In the genomic region with DNA sequence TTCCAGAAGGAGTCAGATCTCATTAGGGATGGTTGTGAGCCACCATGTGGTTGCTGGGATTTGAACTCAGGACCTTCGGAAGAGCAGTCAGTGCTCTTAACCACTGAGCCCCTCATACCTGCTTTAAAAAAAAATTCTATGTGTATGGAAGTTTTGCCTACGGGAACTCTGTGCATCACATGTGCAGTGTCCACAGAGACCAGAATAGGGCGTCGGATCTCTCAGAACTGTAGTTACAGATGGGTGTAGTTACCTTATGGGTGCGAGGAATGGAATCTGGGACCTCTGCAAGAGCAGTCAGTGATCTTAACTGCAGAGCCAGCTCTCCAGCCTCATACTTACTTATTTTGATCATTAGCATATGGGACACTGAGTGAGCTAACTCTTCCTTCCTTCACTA, we compare ENCODE assay signal across 21 mouse cellular contexts. TPM values are rescaled to one million over a fixed set of nuclear protein-coding genes. Genes with fewer than 3 reads are reported as not detected.
A peak's percentile ranks its signal among the peaks of the same experiment; 100 is the strongest.
DNase-seq lines count a peak whose midpoint lies in the region; ATAC-seq and TF ChIP-seq lines count a peak whose summit lies in the region.
"Had no signal": no experiment of that assay in that cellular context is flagged by ENCODE, and none has a peak within 500 bp of the region (broad histone marks: within the 10 kb centered on the region; RNA-seq: fewer than 3 reads in every experiment).

No protein-coding gene starts in this region.

- DNase-seq in gastrocnemius, adult 2 months, result no peak
- no peak for DNase-seq in gastrocnemius, postnatal 14 days
- peak; percentile 61 for DNase-seq in heart, adult 11 months
- no peak for DNase-seq in heart, adult 2 months
- DNase-seq in midbrain, embryonic 11.5 days (ENCODE audit: low spot score, missing footprints), result peak; percentile 81
- DNase-seq: adrenal gland, adult 2 months; adrenal gland, adult 8-10 months; adrenal gland, postnatal 10 days; adrenal gland, postnatal 14 days; adrenal gland, postnatal 25 days; adrenal gland, postnatal 36 days; B cell, adult 2 months; cerebellum, adult 11 months; cerebellum, adult 11-12 months; cerebellum, adult 18-20 months had no signal

- TF ChIP-seq POLR2A in heart, adult 2 months (IDR thresholded peaks at IDR 0.05; ENCODE audit: insufficient read depth, low read depth, low read length), result no peak

- no peak overlapping the region for H3K4me2 ChIP-seq in midbrain, embryonic 11.5 days
- no peak overlapping the region for H3K4me2 ChIP-seq in midbrain, embryonic 15.5 days

- no peaks in the 10 kb centered on the region for H3K79me2 ChIP-seq in heart, adult 2 months (replicated peaks; ENCODE audit: control insufficient read depth, insufficient read depth, low read length)

- intact Hi-C loops in gastrocnemius, adult 2 months (cut with DNase I), result no loop called here
- intact Hi-C loops in gastrocnemius, postnatal 14 days (cut with DNase I; ENCODE audit: low total_unique reads), result no loop called here
- intact Hi-C loops in heart, adult 2 months (cut with DNase I), result no loop called here

- no peak overlapping the region for H3K27ac ChIP-seq in gastrocnemius, adult 2 months
- H3K27ac ChIP-seq in heart, adult 2 months, result no peak overlapping the region
- no peak overlapping the region for H3K27ac ChIP-seq in midbrain, embryonic 11.5 days (ENCODE audit: low read depth, low read length)
- no peak overlapping the region for H3K27ac ChIP-seq in midbrain, embryonic 15.5 days

- TF ChIP-seq EP300 in heart, adult 2 months (IDR thresholded peaks at IDR 0.05; ENCODE audit: insufficient read depth, low read depth, low read length), result no peak

- H3K9ac ChIP-seq in heart, adult 2 months (ENCODE audit: low read depth, low read length), result no peak overlapping the region
- no peak overlapping the region for H3K9ac ChIP-seq in midbrain, embryonic 11.5 days (ENCODE audit: low read length)
- no peak overlapping the region for H3K9ac ChIP-seq in midbrain, embryonic 15.5 days

- no peaks in the 10 kb centered on the region for H3K27me3 ChIP-seq in heart, adult 2 months (ENCODE audit: control insufficient read depth, insufficient read depth, low read length)
- no peaks in the 10 kb centered on the region for H3K27me3 ChIP-seq in midbrain, embryonic 11.5 days (ENCODE audit: control insufficient read depth, insufficient read depth, low read length)
- no peaks in the 10 kb centered on the region for H3K27me3 ChIP-seq in midbrain, embryonic 15.5 days (replicated peaks)
- H3K27me3 ChIP-seq: CH12.LX, Patski had no signal

- peak; percentile 1; the same call in 1 of the 2 replicates for TF ChIP-seq CTCF in gastrocnemius, adult 2 months (IDR thresholded peaks at IDR 0.05)
- no peak for TF ChIP-seq CTCF in heart, adult 2 months (IDR thresholded peaks at IDR 0.05)

- WGBS in heart, adult 2 months, result 92% methylated on average over 5 of the region's 5 CpGs
- 92% methylated on average over 5 of the region's 5 CpGs for WGBS in midbrain, embryonic 11.5 days
- WGBS in midbrain, embryonic 15.5 days, result 95% methylated on average over 5 of the region's 5 CpGs

- no peak overlapping the region for H3K4me3 ChIP-seq in gastrocnemius, adult 2 months
- no peak overlapping the region for H3K4me3 ChIP-seq in heart, adult 2 months
- no peak overlapping the region for H3K4me3 ChIP-seq in midbrain, embryonic 11.5 days (ENCODE audit: low read depth, low read length)
- no peak overlapping the region for H3K4me3 ChIP-seq in midbrain, embryonic 15.5 days

- H3K9me3 ChIP-seq in midbrain, embryonic 11.5 days (ENCODE audit: control insufficient read depth, low read length), result no peaks in the 10 kb centered on the region
- no peaks in the 10 kb centered on the region for H3K9me3 ChIP-seq in midbrain, embryonic 15.5 days
- H3K9me3 ChIP-seq: G1E had no signal

- no peaks in the 10 kb centered on the region for H3K36me3 ChIP-seq in heart, adult 2 months (ENCODE audit: control insufficient read depth, insufficient read depth, low read length)
- H3K36me3 ChIP-seq in midbrain, embryonic 11.5 days (ENCODE audit: control insufficient read depth, insufficient read depth, low read length), result no peaks in the 10 kb centered on the region
- no peaks in the 10 kb centered on the region for H3K36me3 ChIP-seq in midbrain, embryonic 15.5 days (replicated peaks)
- H3K36me3 ChIP-seq: G1E had no signal

- no peaks in the 10 kb centered on the region for H3K4me1 ChIP-seq in heart, adult 2 months (ENCODE audit: control insufficient read depth, insufficient read depth, low read length)
- H3K4me1 ChIP-seq in midbrain, embryonic 11.5 days (ENCODE audit: control insufficient read depth, insufficient read depth, low read length), result no peaks in the 10 kb centered on the region; the same call in 1 of the 2 replicates
- no peaks in the 10 kb centered on the region for H3K4me1 ChIP-seq in midbrain, embryonic 15.5 days

- ATAC-seq in midbrain, embryonic 11.5 days (ENCODE audit: low FRiP score), result no peak
- no peak for ATAC-seq in midbrain, embryonic 15.5 days (replicated peaks)
- ATAC-seq: activated CD4-positive, CD25-positive, alpha-beta regulatory T cell, adult 4 months; CD4-positive, CD25-positive, alpha-beta regulatory T cell, adult 4 months; Patski had no signal

RNA-seq across cellular contexts. Expression of a gene that starts 21.3 kb away (rescaled TPM):
- 10 to 100 TPM; 18.7 to 24.1 TPM for total RNA-seq in gastrocnemius, adult 2 months (2021)
- 10 to 100 TPM; 15.7 to 17.4 TPM for total RNA-seq in gastrocnemius, postnatal 14 days (2021)
- total RNA-seq in heart, adult 2 months (2021), result 10 to 100 TPM; 34.6 to 38.7 TPM
- polyA plus RNA-seq in heart, adult 2 months (2012; rRNA removed), result 10.2 and 10.5 TPM in 2 replicates
- polyA plus RNA-seq in midbrain, embryonic 11.5 days (2014; fragmentation: Nextera tagmentation; extraction: Ambion mirVana), result 2.9 and 3.3 TPM in 2 replicates
- polyA plus RNA-seq in midbrain, embryonic 15.5 days (2015; fragmentation: Nextera tagmentation; extraction: Ambion mirVana), result 14.6 and 16.0 TPM in 2 replicates

RNA-seq across cellular contexts. Expression of a gene that starts 34.2 kb away (rescaled TPM):
- 100 to 1,000 TPM; 110 to 114 TPM for total RNA-seq in gastrocnemius, adult 2 months (2021)
- 100 to 1,000 TPM; 103 to 104 TPM for total RNA-seq in gastrocnemius, postnatal 14 days (2021)
- total RNA-seq in heart, adult 2 months (2021), result 100 to 1,000 TPM in 1 of 2 experiments, 10 to 100 TPM in 1; 93.1 to 114 TPM
- polyA plus RNA-seq in heart, adult 2 months (2012; rRNA removed), result 46.7 and 81.4 TPM in 2 replicates
- polyA plus RNA-seq in midbrain, embryonic 11.5 days (2014; fragmentation: Nextera tagmentation; extraction: Ambion mirVana), result 272 and 275 TPM in 2 replicates
- polyA plus RNA-seq in midbrain, embryonic 15.5 days (2015; fragmentation: Nextera tagmentation; extraction: Ambion mirVana), result 302 and 305 TPM in 2 replicates

RNA-seq across cellular contexts. Expression of a gene that starts 34.3 kb away (rescaled TPM):
- under 1 TPM; 0.28 to 0.42 TPM for total RNA-seq in gastrocnemius, adult 2 months (2021)
- 1 to 10 TPM in 1 of 2 experiments, under 1 TPM in 1; 0.80 to 1.7 TPM for total RNA-seq in gastrocnemius, postnatal 14 days (2021)
- under 1 TPM; 0.27 to 0.63 TPM for total RNA-seq in heart, adult 2 months (2021)
- polyA plus RNA-seq in heart, adult 2 months (2012; rRNA removed), result 1.00 and 1.4 TPM in 2 replicates
- 29.8 and 31.6 TPM in 2 replicates for polyA plus RNA-seq in midbrain, embryonic 11.5 days (2014; fragmentation: Nextera tagmentation; extraction: Ambion mirVana)
- 3.4 and 4.5 TPM in 2 replicates for polyA plus RNA-seq in midbrain, embryonic 15.5 days (2015; fragmentation: Nextera tagmentation; extraction: Ambion mirVana)

RNA-seq across cellular contexts. Expression of a gene that starts 58.2 kb away (rescaled TPM):
- total RNA-seq in gastrocnemius, adult 2 months (2021), result 1 to 10 TPM; 2.0 to 3.2 TPM
- 1 to 10 TPM; 1.4 to 2.0 TPM for total RNA-seq in gastrocnemius, postnatal 14 days (2021)
- 1 to 10 TPM; 1.7 to 1.8 TPM for total RNA-seq in heart, adult 2 months (2021)
- polyA plus RNA-seq in heart, adult 2 months (2012; rRNA removed), result not detected in 2 replicates
- polyA plus RNA-seq in midbrain, embryonic 11.5 days (2014; fragmentation: Nextera tagmentation; extraction: Ambion mirVana), result 39.9 and 40.8 TPM in 2 replicates
- polyA plus RNA-seq in midbrain, embryonic 15.5 days (2015; fragmentation: Nextera tagmentation; extraction: Ambion mirVana), result 9.0 and 12.4 TPM in 2 replicates
- polyA plus RNA-seq: adrenal gland, adult 2 months; G1E had no signal

Comparison
In these comparisons a context has a peak if more than half of its experiments do, and no peak if none do; other contexts are left out.
1. DNase-seq: peak in heart, adult 11 months (single experiment) and midbrain, embryonic 11.5 days (single experiment); none in gastrocnemius, adult 2 months (single experiment), gastrocnemius, postnatal 14 days (single experiment) and heart, adult 2 months (0 of 2).